Mouse (Mus musculus) midbrain, embryonic 10.5 days (tissue): ENCODE measurements around the gene Pcx. TPM values are rescaled to one million over a fixed set of nuclear protein-coding genes. Genes with fewer than 3 reads are reported as not detected.

ENCODE experiments used
- DNase-seq: peaks from one replicate; pipeline ENCODE4 v3.0.0-alpha.2; 2017; ENCODE audit warnings: low spot score
- H3K27ac ChIP-seq: fragments of 300-500 bp; sonication (generic); replicated peaks from 2 replicates; pipeline ENCODE4 v1.5.1; 2016; ENCODE audit warnings: mild to moderate bottlenecking
- H3K27me3 ChIP-seq: fragments of 300-500 bp; sonication (generic); 2 replicates; pipeline ENCODE4 v1.6.1; 2016; ENCODE audit warnings: low read depth, mild to moderate bottlenecking; ENCODE audit not compliant: poor library complexity, severe bottlenecking
- H3K36me3 ChIP-seq: fragments of 300-500 bp; sonication (generic); 2 replicates; pipeline ENCODE4 v1.6.1; 2016; ENCODE audit warnings: mild to moderate bottlenecking, moderate library complexity
- H3K4me1 ChIP-seq: fragments of 300-500 bp; sonication (generic); 2 replicates; pipeline ENCODE4 v1.6.1; 2016
- H3K4me3 ChIP-seq: fragments of 300-500 bp; sonication (generic); 2 replicates; pipeline ENCODE4 v1.5.1; 2016; ENCODE audit warnings: mild to moderate bottlenecking, moderate library complexity
- H3K9me3 ChIP-seq: fragments of 300-500 bp; sonication (generic); replicated peaks from 2 replicates; pipeline ENCODE4 v1.6.1; 2016; ENCODE audit warnings: mild to moderate bottlenecking
- WGBS: fragments of 180-500 bp; shearing (Covaris S2); methylation state at CpG from one replicate; pipeline ENCODE4 v1.1.7; 2016; 5-methylcytosine and 5-hydroxymethylcytosine counted together
- polyA plus RNA-seq: library from polyadenylated mRNA; unstranded; fragments of >200 nt; fragmentation: Nextera tagmentation; extraction: Ambion mirVana; gene quantifications from 2 replicates; pipeline ENCODE4 v1.2.1, GENCODE M21; 2016

Gene Pcx
- polyA plus RNA-seq, 1 experiment from 2014 or later: 20.9 TPM

- Histone ChIP-seq H3K27ac (no peak overlapping the region), H3K9me3 (no peaks in the 10 kb centered on the region), H3K4me3 (no peak overlapping the region), H3K36me3 (peaks cover 33% of the 10 kb centered on the region), H3K27me3 (no peaks in the 10 kb centered on the region), H3K4me1 (peaks cover 33% of the 10 kb centered on the region)
- 71% methylated on average over 4 of the region's 4 CpGs for WGBS
- DNase-seq: no peak
Measured at GRCm38 (mm10) chr19:4610109-4610508, 99.8 kb downstream of the Pcx start.

DNA sequence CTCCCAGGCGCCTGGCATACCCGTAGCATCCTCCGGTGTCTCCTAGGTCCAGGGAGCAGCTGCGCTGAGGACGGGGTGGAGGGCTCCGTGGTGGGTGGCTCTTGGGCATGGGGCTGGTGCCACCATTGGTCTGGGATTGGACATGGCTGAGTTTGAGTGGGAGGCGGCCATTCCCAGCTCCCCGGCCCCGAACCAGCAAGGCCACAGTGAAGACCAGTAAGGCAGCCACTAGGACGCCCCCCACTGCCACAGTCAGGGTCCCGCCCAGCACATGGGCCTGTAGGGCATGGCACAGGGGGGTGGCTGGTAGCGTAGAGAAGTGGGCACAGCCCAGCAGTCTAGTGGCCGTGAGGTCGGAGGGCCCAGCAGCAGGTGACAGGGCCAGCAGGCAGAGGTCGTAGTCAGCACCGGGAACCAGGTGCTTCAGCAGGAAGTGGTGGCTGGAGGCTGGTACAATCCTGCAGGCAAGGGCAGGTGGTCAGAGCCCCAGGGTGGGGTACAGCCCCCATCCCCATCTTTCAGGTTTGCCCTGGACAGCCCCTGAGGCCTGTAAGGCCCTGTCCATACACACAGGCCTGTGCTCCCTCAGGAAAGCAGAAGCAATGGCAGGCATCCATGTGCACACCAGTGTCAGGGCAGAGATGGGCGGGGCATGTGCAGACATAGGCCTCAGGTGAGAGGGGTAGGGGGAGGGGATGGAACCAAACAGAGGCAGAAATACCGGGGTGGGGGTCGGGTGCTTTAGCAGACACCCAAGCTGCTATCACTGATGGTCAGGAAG, 102.1 kb downstream of the Pcx start:
- peaks cover 47% of the 10 kb centered on the region for H3K4me1 ChIP-seq
- H3K27me3 ChIP-seq: peaks cover 10% of the 10 kb centered on the region
- H3K9me3 ChIP-seq: no peaks in the 10 kb centered on the region
- WGBS: 90% methylated on average over 19 of the region's 19 CpGs
- DNase-seq: no peak
- peaks cover 33% of the 10 kb centered on the region for H3K36me3 ChIP-seq
- peak overlapping the region; percentile 95; the same call in 1 of the 2 replicates for H3K4me3 ChIP-seq
- no peak overlapping the region for H3K27ac ChIP-seq

DNA sequence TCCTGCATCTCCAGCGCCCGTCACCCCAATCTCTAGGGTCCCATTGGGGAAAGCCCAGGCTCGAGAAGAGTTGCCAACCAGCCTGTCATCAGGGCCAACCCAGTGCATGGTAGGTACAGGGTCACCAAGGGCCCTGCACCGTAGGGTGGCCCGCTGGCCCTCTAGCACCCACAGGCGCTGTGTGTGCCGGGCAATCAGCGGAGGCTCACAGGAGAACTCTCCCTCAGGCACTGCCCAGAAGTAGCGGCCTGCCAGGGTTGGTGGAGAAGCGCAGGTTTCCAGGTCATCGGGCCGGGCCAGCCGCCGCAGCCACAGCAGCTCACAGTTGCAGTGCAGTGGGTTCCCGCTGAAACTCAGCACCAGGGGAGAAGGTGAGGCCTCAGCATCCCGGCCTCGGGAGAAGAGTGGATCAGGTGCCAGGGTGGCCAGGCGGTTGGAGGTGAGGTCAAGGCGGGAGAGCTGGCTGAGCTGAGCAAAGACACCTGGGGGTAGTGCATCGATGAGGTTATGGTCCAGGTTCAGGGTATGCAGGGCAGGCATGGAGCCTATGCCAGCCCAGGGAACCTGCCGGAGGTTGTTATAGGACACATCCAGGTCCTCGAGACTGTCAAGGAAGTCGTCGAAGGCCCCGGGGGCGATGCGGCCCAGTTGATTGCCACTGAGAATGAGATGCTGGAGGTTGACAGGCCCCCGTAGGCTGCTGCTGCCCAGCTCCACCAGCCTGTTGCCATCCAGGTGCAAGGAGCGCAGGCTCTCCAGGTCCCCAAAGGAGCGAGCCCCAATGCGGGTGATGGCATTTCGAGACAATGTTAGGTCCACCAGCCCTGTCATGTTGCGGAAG, 103.4 kb downstream of the Pcx start:
- peaks cover 18% of the 10 kb centered on the region for H3K27me3 ChIP-seq
- DNase-seq: no peak
- peaks cover 33% of the 10 kb centered on the region for H3K36me3 ChIP-seq
- WGBS: 91% methylated on average over 33 of the region's 33 CpGs
- peaks cover 54% of the 10 kb centered on the region for H3K4me1 ChIP-seq
- H3K9me3 ChIP-seq: no peaks in the 10 kb centered on the region
- peak overlapping the region; percentile 98; the same call in 1 of the 2 replicates for H3K27ac ChIP-seq
- H3K4me3 ChIP-seq: peak overlapping the region; percentile 95

DNA sequence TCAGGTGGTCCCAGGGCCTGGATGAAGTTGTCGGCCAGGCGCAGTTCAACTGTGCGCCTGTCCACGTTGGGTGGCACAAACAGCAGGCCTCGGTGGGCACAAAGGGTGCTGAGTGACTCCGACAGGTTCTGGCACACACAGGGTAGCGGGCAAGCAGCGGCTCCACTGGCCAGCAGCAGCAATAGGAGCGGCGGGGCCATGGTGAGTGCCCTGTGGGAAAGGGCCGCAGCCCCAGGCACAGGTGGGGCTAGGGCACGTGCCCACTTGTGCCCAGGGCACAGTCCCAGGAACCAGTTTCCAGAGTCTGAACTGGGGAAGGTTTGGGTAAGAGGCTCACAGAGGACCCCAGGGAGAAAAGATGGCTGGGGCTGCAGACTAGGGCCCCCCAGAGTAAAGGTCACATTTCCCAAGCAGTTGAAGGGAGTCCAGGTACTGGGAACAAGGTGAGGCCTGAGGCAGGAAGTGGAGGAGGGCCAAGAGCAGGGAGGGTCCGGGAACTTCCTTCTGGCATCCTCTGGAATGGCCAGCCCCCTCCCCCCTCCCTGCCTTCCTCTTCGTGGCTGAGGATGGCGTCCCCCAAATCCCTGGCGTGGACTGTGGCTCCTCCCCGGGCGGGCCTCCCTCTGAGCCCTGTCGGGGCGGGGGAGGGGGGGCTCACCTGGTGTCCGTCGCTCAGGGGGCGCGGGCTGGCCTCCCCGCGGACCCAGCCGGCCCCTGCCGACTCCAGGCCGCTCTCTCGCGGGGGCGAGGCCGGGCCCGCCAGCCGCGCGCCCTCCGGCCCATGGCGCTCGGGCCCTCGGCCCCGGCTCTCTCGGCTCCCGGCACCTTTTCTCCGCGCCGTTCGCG, 104.3 kb downstream of the Pcx start:
- 20% methylated on average over 41 of the region's 49 CpGs for WGBS
- peaks cover 33% of the 10 kb centered on the region for H3K36me3 ChIP-seq
- peaks cover 18% of the 10 kb centered on the region for H3K27me3 ChIP-seq
- H3K4me3 ChIP-seq: peak overlapping the region; percentile 95
- H3K9me3 ChIP-seq: no peaks in the 10 kb centered on the region
- H3K4me1 ChIP-seq: peaks cover 56% of the 10 kb centered on the region
- peak overlapping the region; percentile 98 for H3K27ac ChIP-seq
- peak; percentile 59 for DNase-seq

GRCm38 (mm10) chr19:4615151-4616093, 105.2 kb downstream of the Pcx start, which contains the start of gene Lrfn4:
TSS of gene Lrfn4 (minus strand) at chr19:4615667.
- WGBS: under 1% methylated on average over 86 of the region's 87 CpGs
- Histone ChIP-seq H3K27ac (peak within 1 kb of the TSS; percentile 98), H3K4me1 (peaks cover 56% of the 10 kb centered on the region), H3K27me3 (peaks cover 18% of the 10 kb centered on the region), H3K9me3 (no peaks in the 10 kb centered on the region), H3K36me3 (peaks cover 38% of the 10 kb centered on the region), H3K4me3 (peak within 1 kb of the TSS; percentile 95)
- peak; percentile 94 for DNase-seq

GRCm38 (mm10) chr19:4616546-4616945, 106.3 kb downstream of the Pcx start:
- no peak for DNase-seq

GRCm38 (mm10) chr19:4618183-4618582, 107.9 kb downstream of the Pcx start:
- Histone ChIP-seq H3K4me1 (peaks cover 42% of the 10 kb centered on the region), H3K27ac (no peak overlapping the region), H3K36me3 (peaks cover 44% of the 10 kb centered on the region), H3K9me3 (no peaks in the 10 kb centered on the region), H3K4me3 (0 out of 2 replicates have a peak overlapping the region, but pooled peaks have one; percentile 12), H3K27me3 (peaks cover 18% of the 10 kb centered on the region)
- 31% methylated on average over 18 of the region's 18 CpGs for WGBS
- DNase-seq: peak; percentile 50

More at GRCm38 (mm10) chr19:4616546-4616945, 106.3 kb downstream of the Pcx start:
- Histone ChIP-seq H3K27ac (peak overlapping the region; percentile 98), H3K27me3 (peaks cover 18% of the 10 kb centered on the region), H3K9me3 (no peaks in the 10 kb centered on the region), H3K4me1 (peaks cover 56% of the 10 kb centered on the region), H3K36me3 (peaks cover 44% of the 10 kb centered on the region), H3K4me3 (peak overlapping the region; percentile 95)
- 54% methylated on average over 4 of the region's 4 CpGs for WGBS

GRCm38 (mm10) chr19:4619461-4619860, 109.2 kb downstream of the Pcx start:
- Histone ChIP-seq H3K27me3 (peaks cover 18% of the 10 kb centered on the region), H3K4me3 (0 out of 2 replicates have a peak overlapping the region, but pooled peaks have one; percentile 4), H3K9me3 (no peaks in the 10 kb centered on the region), H3K36me3 (peaks cover 44% of the 10 kb centered on the region), H3K4me1 (peaks cover 38% of the 10 kb centered on the region), H3K27ac (no peak overlapping the region)
- WGBS: 91% methylated on average over 10 of the region's 10 CpGs
- no peak for DNase-seq

DNA sequence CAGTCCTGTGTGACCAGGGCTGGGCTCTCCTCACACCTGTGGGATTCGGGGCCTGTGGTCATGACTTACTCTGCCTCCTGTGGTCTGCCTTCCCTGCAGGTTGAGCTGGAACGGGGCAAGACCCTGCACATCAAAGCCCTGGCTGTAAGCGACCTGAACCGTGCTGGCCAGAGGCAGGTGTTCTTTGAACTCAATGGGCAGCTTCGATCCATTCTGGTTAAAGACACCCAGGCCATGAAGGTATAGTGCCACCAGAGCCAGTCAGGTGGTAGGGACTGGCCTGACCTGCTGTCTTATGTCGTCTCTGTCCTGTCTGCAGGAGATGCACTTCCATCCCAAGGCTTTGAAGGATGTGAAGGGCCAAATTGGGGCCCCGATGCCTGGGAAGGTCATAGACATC, 110.4 kb downstream of the Pcx start:
- no peak for DNase-seq
- Histone ChIP-seq H3K9me3 (no peaks in the 10 kb centered on the region), H3K27me3 (peaks cover 18% of the 10 kb centered on the region), H3K27ac (no peak overlapping the region), H3K4me1 (peaks cover 35% of the 10 kb centered on the region), H3K36me3 (peaks cover 44% of the 10 kb centered on the region), H3K4me3 (no peak overlapping the region)
- WGBS: 91% methylated on average over 7 of the region's 7 CpGs

DNA sequence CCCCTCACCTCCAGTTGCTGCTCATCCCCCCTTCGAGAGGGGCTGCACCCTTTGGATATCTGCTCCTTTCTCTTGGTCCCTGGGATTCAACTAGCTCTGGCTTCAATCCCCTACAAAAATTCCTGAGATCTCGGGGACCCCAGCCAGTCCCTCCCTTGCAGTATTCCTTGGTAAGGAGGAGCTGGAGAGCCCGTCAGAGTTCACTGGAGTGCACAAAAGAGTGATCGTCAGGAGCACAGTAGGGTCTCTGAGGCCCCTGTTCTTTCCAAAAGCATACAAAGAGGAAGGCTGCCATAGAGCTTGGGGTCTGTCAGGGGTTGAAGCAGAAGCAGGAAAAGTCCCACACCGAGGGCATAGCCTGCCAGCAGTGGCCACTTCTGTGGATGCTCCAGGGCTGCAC, 112.5 kb downstream of the Pcx start:
- Histone ChIP-seq H3K36me3 (peaks cover 44% of the 10 kb centered on the region), H3K4me1 (peaks cover 43% of the 10 kb centered on the region), H3K27ac (no peak overlapping the region), H3K4me3 (no peak overlapping the region), H3K27me3 (peaks cover 3% of the 10 kb centered on the region), H3K9me3 (no peaks in the 10 kb centered on the region)
- no peak for DNase-seq
- 80% methylated on average over 5 of the region's 5 CpGs for WGBS

- 97% methylated on average over 9 of the region's 9 CpGs for WGBS
- no peaks in the 10 kb centered on the region for H3K9me3 ChIP-seq
- no peaks in the 10 kb centered on the region for H3K27me3 ChIP-seq
- H3K4me3 ChIP-seq: no peak overlapping the region
- H3K4me1 ChIP-seq: peaks cover 45% of the 10 kb centered on the region
- no peak overlapping the region for H3K27ac ChIP-seq
- H3K36me3 ChIP-seq: peaks cover 44% of the 10 kb centered on the region
- no peak for DNase-seq
Measured at GRCm38 (mm10) chr19:4623419-4623818, 113.1 kb downstream of the Pcx start.
